Mouse (Mus musculus) urinary bladder, postnatal 10 days (tissue): ENCODE data around the gene Fasl.

ENCODE experiments used
- DNase-seq: peaks from one replicate; pipeline ENCODE4 v3.0.0; 2022; ENCODE audit warnings: low spot score

The Fasl gene

GRCm38 (mm10) chr1:161756547-161756946, 31.7 kb downstream of the Fasl start:
- no peak for DNase-seq

DNA sequence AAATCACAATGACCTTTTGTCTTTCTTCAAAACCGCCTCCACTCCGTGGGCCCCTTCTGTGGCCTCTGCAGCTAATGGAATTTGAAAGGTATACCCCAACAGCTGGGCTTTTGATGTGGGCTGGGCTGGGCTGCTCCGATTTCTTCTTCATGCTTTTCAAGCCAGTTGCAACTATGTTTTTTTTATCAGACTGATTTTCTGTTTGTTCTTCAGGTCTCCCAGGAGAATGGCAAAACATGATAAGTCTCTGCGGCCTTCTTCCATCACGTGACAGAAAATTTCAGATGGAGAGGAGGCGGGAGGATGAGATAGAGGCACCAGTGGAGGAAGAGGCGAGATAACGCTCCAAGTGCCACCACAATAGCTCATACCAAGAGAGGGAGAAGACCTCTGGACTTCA, 37.0 kb downstream of the Fasl start:
- no peak for DNase-seq

- no peak for DNase-seq
Measured at GRCm38 (mm10) chr1:161750471-161751041, 37.7 kb downstream of the Fasl start.

DNA sequence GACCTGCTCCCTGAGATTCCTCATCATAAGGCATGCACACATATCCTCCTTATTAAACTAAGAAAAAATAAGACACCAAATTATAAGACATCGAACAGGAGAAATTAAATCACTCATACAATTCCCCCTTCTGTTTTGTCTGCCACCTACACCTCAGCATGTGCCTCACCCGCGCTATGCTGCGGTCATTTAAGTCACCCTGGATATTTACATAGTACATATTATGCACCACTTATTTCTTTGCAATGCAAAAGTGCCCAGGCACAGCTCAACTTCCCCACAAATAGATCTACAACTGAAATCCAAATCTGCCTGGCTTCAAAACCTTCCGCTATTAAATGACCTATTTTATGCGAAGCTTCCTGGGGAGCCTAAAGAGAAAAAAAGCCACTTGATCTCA, 39.6 kb downstream of the Fasl start:
- DNase-seq: no peak

GRCm38 (mm10) chr1:161748138-161748537, 40.2 kb downstream of the Fasl start:
- no peak for DNase-seq

DNA sequence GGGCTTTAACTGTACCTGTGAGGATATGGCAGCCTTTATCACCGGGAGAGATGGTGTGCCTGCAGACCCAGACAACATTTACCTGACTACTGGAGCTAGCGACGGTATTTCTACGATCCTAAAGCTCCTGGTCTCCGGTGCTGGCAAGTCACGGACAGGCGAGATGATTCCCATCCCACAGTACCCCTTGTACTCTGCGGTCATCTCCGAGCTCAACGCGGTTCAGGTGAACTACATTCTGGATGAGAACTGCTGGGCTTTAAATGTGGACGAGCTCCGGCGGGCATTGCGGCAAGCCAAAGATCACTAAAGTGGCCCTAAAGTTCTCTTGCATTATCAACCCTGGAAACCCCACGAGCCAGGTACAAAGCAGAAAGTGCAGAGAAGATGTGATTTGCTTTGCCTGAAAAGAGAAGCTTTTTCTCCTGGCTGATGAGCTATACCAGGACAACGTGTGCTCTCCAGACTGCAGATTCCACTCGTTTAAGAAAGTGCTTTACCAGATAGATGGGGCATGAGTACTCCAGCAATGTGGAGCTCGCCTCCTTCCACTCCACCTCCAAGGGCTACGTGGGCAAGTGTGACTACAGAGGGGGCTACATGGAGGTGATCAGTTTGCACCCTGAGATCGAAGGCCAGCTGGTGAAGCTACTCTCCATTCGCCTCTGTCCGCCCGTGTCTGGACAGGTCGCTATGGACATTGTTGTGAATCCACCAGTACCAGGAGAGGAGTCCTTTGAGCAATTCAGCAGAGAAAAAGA, 41.6 kb downstream of the Fasl start:
- DNase-seq: no peak

- no peak for DNase-seq
Measured at GRCm38 (mm10) chr1:161744855-161745254, 43.4 kb downstream of the Fasl start.

- DNase-seq: no peak
Measured at GRCm38 (mm10) chr1:161744209-161744608, 44.1 kb downstream of the Fasl start.

DNA sequence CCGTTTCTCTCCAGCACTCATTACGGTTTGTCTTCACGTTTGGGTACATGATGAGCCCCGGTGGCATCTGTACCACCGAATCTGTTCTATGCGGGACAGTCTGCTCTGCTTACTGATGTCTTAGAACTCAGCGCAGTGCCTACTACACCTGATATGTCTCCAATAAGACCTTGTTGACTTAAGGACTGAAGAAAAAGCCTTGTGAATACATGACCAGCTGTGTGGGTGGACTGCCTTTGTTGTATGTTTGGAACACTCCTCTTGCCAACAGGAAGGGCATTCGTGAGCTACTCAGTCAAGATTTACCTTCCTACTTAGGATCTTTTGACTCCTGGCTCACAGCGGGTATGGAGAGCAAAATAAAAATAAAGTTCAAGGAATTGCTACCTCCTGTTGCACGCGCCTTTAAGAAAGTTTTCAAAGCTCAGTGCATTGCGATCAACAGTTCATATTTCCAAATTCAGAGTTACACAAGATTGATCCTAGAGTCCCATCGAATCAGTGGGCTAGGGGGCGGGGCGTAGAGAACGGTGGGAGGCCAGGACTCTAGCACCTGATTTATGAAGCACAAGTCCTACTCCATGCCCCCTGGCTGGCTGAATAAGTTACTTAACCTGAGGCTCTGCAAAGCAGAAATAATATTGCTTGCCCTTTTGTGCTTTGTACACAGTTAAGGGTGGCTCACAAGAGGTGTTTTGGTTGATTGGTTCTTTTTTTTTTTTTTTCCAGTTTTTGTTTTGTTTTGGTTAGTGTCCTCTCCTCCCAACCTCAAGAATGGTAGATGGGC, 45.6 kb downstream of the Fasl start:
- DNase-seq: no peak

- DNase-seq: no peak
Measured at GRCm38 (mm10) chr1:161736848-161737247, 51.4 kb downstream of the Fasl start.

- no peak for DNase-seq
Measured at GRCm38 (mm10) chr1:161736255-161736654, 52.0 kb downstream of the Fasl start.

DNA sequence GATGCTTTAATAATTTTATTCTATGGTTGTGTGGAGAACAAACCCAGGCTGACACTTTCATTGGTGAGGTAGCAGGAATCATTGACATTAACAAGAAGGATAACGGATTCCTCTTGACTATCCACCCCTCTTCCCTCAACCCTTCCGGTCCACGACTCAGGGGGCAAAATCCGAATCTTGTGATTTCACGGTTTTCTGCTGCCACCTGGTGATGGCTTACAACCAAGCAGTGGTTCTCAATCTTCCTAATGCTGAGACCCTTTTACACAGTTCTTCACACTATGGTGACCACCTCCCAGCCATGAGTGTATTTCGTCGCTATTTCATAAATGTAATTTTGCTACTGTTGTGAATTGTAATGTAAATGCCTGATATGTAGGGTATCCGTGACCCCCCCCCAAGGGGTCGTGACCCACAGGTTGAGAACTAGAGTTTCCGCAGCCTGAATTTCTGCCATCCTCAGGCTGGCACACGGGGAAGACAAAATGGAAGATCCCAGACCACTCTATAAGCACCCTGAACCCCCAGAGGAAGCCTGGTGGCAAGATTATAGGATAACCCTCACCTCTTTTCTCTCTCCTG, 52.7 kb downstream of the Fasl start:
- DNase-seq: no peak

DNA sequence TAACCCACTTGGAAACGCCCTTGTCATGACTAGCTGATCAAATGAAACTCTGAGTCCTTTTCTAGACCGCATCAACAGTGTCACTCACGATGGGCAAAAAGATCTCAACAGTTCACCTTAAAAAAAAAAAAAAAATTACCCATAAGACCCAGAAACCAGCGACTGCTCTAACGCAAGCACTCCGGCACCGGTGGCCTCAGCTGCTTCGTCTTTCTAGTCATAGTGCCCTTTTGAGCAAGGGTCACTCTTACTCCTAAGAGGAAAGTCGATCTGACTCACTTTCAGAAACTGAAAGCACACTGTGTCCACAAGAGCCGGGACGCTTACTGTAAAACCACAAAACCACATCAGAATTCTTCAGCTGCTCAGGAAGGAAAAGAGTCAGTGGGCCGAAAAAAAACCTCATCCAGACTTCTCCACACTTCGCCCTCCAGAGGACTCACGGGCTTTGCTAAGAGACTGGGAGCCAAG, 53.5 kb downstream of the Fasl start:
- no peak for DNase-seq

- no peak for DNase-seq
Measured at GRCm38 (mm10) chr1:161734314-161734713, 54.0 kb downstream of the Fasl start.
